Mouse (Mus musculus): Measurements from ENCODE around the gene Dnase1l3. TPM values are rescaled to one million over a fixed set of nuclear protein-coding genes. Genes with fewer than 3 reads are reported as not detected.
A peak's percentile ranks its signal among the peaks of the same experiment; 100 is the strongest.

Gene Dnase1l3
- polyA plus RNA-seq, 1 experiment from 2014 or later: 0.08 TPM

DNA sequence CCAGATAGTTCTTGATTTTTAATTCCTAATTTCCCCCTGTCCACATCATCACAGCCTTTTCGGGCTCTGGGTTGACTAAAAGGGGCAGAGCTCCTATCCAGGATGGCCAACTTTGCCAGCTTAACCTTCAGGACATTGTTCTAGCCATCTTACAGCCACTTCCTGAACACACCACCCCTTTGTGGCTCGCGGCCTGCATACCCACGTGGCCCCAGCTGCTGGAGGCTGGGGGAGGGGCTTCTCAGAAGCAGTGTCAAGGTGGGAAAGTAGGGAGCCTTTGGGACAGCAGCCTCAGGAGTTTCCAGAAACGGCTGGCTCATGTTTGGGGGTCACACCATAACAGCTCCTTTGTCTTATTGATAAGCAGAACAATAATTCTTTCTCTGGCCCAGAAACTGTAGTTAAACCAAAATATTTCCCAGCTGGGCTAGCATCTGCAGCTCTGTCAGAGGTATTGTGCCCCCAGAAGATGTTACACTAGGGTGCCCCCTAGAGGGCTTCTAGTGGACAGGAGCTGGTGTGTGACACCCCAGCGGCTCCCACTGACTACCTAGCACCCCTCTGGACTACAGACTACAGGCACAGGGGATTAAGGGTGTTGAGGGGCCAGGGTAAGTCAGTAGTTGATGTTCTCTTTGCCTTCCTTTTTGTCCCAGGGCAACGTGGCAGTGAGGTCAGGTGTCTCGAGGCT lies 49.9 kb downstream of the Dnase1l3 start:
- H3K9ac ChIP-seq (ENCODE audit: low read length): no peak overlapping the region
- no peaks in the 10 kb centered on the region for H3K9me3 ChIP-seq (ENCODE audit: control insufficient read depth, low read length)
- no peak overlapping the region for H3K4me2 ChIP-seq (ENCODE audit: low read length)
- peaks cover 51% of the 10 kb centered on the region for H3K36me3 ChIP-seq (ENCODE audit: control insufficient read depth, insufficient read depth, low read length)
- H3K4me3 ChIP-seq (ENCODE audit: control insufficient read depth in 1 of 2, insufficient read depth in 1 of 2, low read depth in 1 of 2, low read length in 2 of 2): no peak overlapping the region
- peaks cover 26 to 39% of the 10 kb centered on the region in 2 experiments for H3K4me1 ChIP-seq (ENCODE audit: control insufficient read depth in 2 of 2, insufficient read depth in 2 of 2, low read length in 2 of 2)
- 0 out of 4 replicates have a peak overlapping the region, but pooled peaks of 1 of the 2 experiments have one; percentile 50 for H3K27ac ChIP-seq (replicated peaks in 1 of 2; ENCODE audit: control insufficient read depth in 1 of 2, insufficient read depth in 1 of 2, low read depth in 2 of 2, low read length in 2 of 2)
- H3K27me3 ChIP-seq (ENCODE audit: control insufficient read depth, insufficient read depth, low read length): no peaks in the 10 kb centered on the region
- 52% methylated on average over 8 of the region's 8 CpGs for WGBS
- no peak for ATAC-seq (ENCODE audit: insufficient number of reproducible peaks, insufficient read depth, low FRiP score, low read depth)

GRCm38 (mm10) chr14:7943801-7944135 lies 50.6 kb downstream of the Dnase1l3 start:
- H3K36me3 ChIP-seq (ENCODE audit: control insufficient read depth, insufficient read depth, low read length): peaks cover 48% of the 10 kb centered on the region
- H3K9ac ChIP-seq (ENCODE audit: low read length): no peak overlapping the region; the same call in 1 of the 2 replicates
- no peaks in the 10 kb centered on the region for H3K27me3 ChIP-seq (ENCODE audit: control insufficient read depth, insufficient read depth, low read length)
- no peak for ATAC-seq (ENCODE audit: insufficient number of reproducible peaks, insufficient read depth, low FRiP score, low read depth)
- H3K4me3 ChIP-seq (ENCODE audit: control insufficient read depth in 1 of 2, insufficient read depth in 1 of 2, low read depth in 1 of 2, low read length in 2 of 2): no peak overlapping the region
- H3K4me1 ChIP-seq (ENCODE audit: control insufficient read depth in 2 of 2, insufficient read depth in 2 of 2, low read length in 2 of 2): peaks cover 26 to 39% of the 10 kb centered on the region in 2 experiments
- no peaks in the 10 kb centered on the region for H3K9me3 ChIP-seq (ENCODE audit: control insufficient read depth, low read length)
- 73% methylated on average over 3 of the region's 3 CpGs for WGBS
- H3K27ac ChIP-seq (replicated peaks in 1 of 2; ENCODE audit: control insufficient read depth in 1 of 2, insufficient read depth in 1 of 2, low read depth in 2 of 2, low read length in 2 of 2): peak overlapping the region in 1 of 2 experiments; percentile 50; a peak in 1 of 4 replicates
- no peak overlapping the region for H3K4me2 ChIP-seq (ENCODE audit: low read length)

DNA sequence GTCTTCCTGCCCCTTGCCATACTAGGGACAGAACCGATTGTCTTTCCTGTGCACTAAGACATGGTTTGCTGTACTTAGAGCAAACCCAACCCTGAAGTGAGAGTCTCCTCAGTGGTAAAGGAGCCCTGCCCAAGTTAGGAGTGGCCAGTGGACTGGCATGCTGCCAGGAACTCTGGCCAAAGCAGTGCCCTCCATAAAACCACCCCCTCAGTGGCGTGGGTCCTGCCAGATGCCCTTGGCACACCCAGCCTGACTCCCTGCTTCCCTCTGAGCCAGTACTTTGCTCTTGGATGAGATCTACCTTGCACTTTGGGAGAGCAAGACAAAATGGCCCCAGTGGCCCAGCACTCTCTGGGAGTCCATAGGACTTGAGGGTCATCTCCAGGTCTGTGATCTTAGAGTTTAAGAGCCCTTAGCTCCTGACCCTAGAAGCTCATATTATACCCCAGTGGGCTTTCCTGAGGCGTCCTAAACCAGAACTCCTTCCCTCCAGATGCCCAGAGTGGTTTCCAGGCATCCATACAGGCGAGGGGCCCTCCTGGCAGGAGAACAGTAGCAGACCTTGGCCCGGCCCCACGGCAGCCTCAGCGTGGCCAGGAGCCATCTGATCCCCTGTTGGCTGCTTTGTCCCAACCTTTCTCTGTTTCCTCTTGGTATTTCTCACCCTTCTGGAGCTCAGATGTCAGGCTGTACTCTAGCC lies 51.1 kb downstream of the Dnase1l3 start:
- Histone ChIP-seq H3K4me3 (ENCODE audit: control insufficient read depth in 1 of 2, insufficient read depth in 1 of 2, low read depth in 1 of 2, low read length in 2 of 2) (no peak overlapping the region), H3K9ac (ENCODE audit: low read length) (no peak overlapping the region; the same call in 1 of the 2 replicates), H3K27me3 (ENCODE audit: control insufficient read depth, insufficient read depth, low read length) (no peaks in the 10 kb centered on the region), H3K4me1 (ENCODE audit: control insufficient read depth in 2 of 2, insufficient read depth in 2 of 2, low read length in 2 of 2) (peaks cover 26 to 39% of the 10 kb centered on the region in 2 experiments), H3K9me3 (ENCODE audit: control insufficient read depth, low read length) (no peaks in the 10 kb centered on the region), H3K36me3 (ENCODE audit: control insufficient read depth, insufficient read depth, low read length) (peaks cover 43% of the 10 kb centered on the region), H3K4me2 (ENCODE audit: low read length) (no peak overlapping the region), H3K27ac (replicated peaks in 1 of 2; ENCODE audit: control insufficient read depth in 1 of 2, insufficient read depth in 1 of 2, low read depth in 2 of 2, low read length in 2 of 2) (peak overlapping the region in 1 of 2 experiments; percentile 50; a peak in 1 of 4 replicates)
- ATAC-seq (ENCODE audit: insufficient number of reproducible peaks, insufficient read depth, low FRiP score, low read depth): peak; percentile 49; the same call in 1 of the 2 replicates
- WGBS: 65% methylated on average over 7 of the region's 7 CpGs

DNA sequence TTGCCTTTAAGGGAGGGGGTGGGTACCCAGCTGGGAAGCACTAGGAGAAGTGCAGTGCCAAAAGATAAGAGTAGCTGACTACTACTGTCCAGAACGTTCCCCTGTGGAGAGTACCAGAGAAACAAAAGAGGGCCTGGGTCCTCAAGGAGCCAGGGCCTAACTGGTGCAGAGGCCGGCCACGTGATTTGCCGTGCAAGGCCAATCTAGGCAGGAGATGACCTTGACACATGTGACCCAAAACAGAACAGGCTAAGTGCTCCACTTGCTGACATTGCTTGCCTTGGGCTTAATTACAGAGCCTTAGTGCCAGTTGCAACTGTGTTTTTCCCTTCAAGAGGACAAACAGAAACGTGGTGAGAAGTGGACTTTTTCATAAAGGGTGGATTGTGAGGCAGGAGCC lies 53.0 kb downstream of the Dnase1l3 start:
- Histone ChIP-seq H3K36me3 (ENCODE audit: control insufficient read depth, insufficient read depth, low read length) (peaks cover 37% of the 10 kb centered on the region), H3K27ac (replicated peaks in 1 of 2; ENCODE audit: control insufficient read depth in 1 of 2, insufficient read depth in 1 of 2, low read depth in 2 of 2, low read length in 2 of 2) (peak overlapping the region; percentile 20 to 56), H3K9ac (ENCODE audit: low read length) (no peak overlapping the region), H3K4me1 (ENCODE audit: control insufficient read depth in 2 of 2, insufficient read depth in 2 of 2, low read length in 2 of 2) (peaks cover 26 to 39% of the 10 kb centered on the region in 2 experiments), H3K27me3 (ENCODE audit: control insufficient read depth, insufficient read depth, low read length) (no peaks in the 10 kb centered on the region), H3K4me2 (ENCODE audit: low read length) (no peak overlapping the region), H3K4me3 (ENCODE audit: control insufficient read depth in 1 of 2, insufficient read depth in 1 of 2, low read depth in 1 of 2, low read length in 2 of 2) (no peak overlapping the region), H3K9me3 (ENCODE audit: control insufficient read depth, low read length) (no peaks in the 10 kb centered on the region)
- no peak for ATAC-seq (ENCODE audit: insufficient number of reproducible peaks, insufficient read depth, low FRiP score, low read depth)
- WGBS: 30% methylated on average over 5 of the region's 5 CpGs

- Histone ChIP-seq H3K36me3 (ENCODE audit: control insufficient read depth, insufficient read depth, low read length) (peaks cover 38% of the 10 kb centered on the region), H3K27ac (replicated peaks in 1 of 2; ENCODE audit: control insufficient read depth in 1 of 2, insufficient read depth in 1 of 2, low read depth in 2 of 2, low read length in 2 of 2) (no peak overlapping the region), H3K4me3 (ENCODE audit: control insufficient read depth in 1 of 2, insufficient read depth in 1 of 2, low read depth in 1 of 2, low read length in 2 of 2) (no peak overlapping the region), H3K9ac (ENCODE audit: low read length) (no peak overlapping the region), H3K9me3 (ENCODE audit: control insufficient read depth, low read length) (no peaks in the 10 kb centered on the region), H3K27me3 (ENCODE audit: control insufficient read depth, insufficient read depth, low read length) (no peaks in the 10 kb centered on the region), H3K4me2 (ENCODE audit: low read length) (no peak overlapping the region), H3K4me1 (ENCODE audit: control insufficient read depth in 2 of 2, insufficient read depth in 2 of 2, low read length in 2 of 2) (peaks cover 18 to 30% of the 10 kb centered on the region in 2 experiments)
- ATAC-seq (ENCODE audit: insufficient number of reproducible peaks, insufficient read depth, low FRiP score, low read depth): no peak
- 85% methylated on average over 19 of the region's 19 CpGs for WGBS
Measured at GRCm38 (mm10) chr14:7938809-7939784, 55.3 kb downstream of the Dnase1l3 start.

DNA sequence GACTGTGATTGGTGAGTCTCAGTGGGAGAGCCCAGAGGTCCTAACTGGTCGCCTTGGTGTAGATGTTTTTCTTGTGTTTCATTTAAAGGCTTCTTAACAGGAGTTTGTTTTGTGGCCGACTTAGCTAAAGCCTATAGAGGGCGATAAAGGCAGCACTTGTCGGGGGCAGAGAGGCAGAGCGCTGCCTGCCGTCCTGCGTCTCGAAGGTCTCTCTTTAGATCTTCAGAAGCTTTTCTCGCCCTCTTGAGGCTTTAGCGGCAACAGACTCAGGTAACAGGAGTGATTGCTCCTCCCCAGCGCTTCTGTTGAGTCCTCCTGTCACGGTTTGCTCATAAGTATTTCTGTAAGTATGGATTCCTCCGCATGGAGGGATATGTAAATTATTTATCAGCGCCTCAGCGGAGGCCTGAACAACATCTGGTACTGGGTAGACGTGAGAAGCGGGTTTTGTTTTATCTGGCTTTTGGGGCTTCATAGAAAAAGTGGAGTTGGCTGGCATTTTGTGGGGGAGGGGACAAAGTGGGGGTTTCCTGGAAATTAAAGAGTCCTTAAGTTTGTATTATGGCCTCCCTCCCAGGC lies 57.2 kb downstream of the Dnase1l3 start:
- H3K4me2 ChIP-seq (ENCODE audit: low read length): 0 out of 2 replicates have a peak overlapping the region, but pooled peaks have one; percentile 29
- no peak for ATAC-seq (ENCODE audit: insufficient number of reproducible peaks, insufficient read depth, low FRiP score, low read depth)

GRCm38 (mm10) chr14:7934166-7934565 lies 60.2 kb downstream of the Dnase1l3 start:
- Histone ChIP-seq H3K36me3 (ENCODE audit: control insufficient read depth, insufficient read depth, low read length) (peaks cover 75% of the 10 kb centered on the region), H3K4me2 (ENCODE audit: low read length) (no peak overlapping the region), H3K27me3 (ENCODE audit: control insufficient read depth, insufficient read depth, low read length) (no peaks in the 10 kb centered on the region), H3K4me3 (ENCODE audit: control insufficient read depth in 1 of 2, insufficient read depth in 1 of 2, low read depth in 1 of 2, low read length in 2 of 2) (no peak overlapping the region), H3K27ac (replicated peaks in 1 of 2; ENCODE audit: control insufficient read depth in 1 of 2, insufficient read depth in 1 of 2, low read depth in 2 of 2, low read length in 2 of 2) (no peak overlapping the region), H3K4me1 (ENCODE audit: control insufficient read depth in 2 of 2, insufficient read depth in 2 of 2, low read length in 2 of 2) (no peaks in the 10 kb centered on the region), H3K9me3 (ENCODE audit: control insufficient read depth, low read length) (no peaks in the 10 kb centered on the region), H3K9ac (ENCODE audit: low read length) (no peak overlapping the region)
- no peak for ATAC-seq (ENCODE audit: insufficient number of reproducible peaks, insufficient read depth, low FRiP score, low read depth)
- WGBS: 89% methylated on average over 7 of the region's 7 CpGs

More for the DNA sequence above, 57.2 kb downstream of the Dnase1l3 start:
- Histone ChIP-seq H3K9ac (ENCODE audit: low read length) (no peak overlapping the region), H3K27ac (replicated peaks in 1 of 2; ENCODE audit: control insufficient read depth in 1 of 2, insufficient read depth in 1 of 2, low read depth in 2 of 2, low read length in 2 of 2) (no peak overlapping the region), H3K36me3 (ENCODE audit: control insufficient read depth, insufficient read depth, low read length) (peaks cover 48% of the 10 kb centered on the region), H3K4me1 (ENCODE audit: control insufficient read depth in 2 of 2, insufficient read depth in 2 of 2, low read length in 2 of 2) (peaks cover 7 to 11% of the 10 kb centered on the region in 2 experiments), H3K9me3 (ENCODE audit: control insufficient read depth, low read length) (no peaks in the 10 kb centered on the region), H3K4me3 (ENCODE audit: control insufficient read depth in 1 of 2, insufficient read depth in 1 of 2, low read depth in 1 of 2, low read length in 2 of 2) (no peak overlapping the region), H3K27me3 (ENCODE audit: control insufficient read depth, insufficient read depth, low read length) (no peaks in the 10 kb centered on the region)
- WGBS: 39% methylated on average over 17 of the region's 17 CpGs

All from heart, embryonic 14.5 days (tissue).